Mouse (Mus musculus) kidney, postnatal 4 days (tissue): Measurements from ENCODE around the gene Slc1a2.

Experiments
- DNase-seq, 2 experiments: peaks; one replicate each; pipeline ENCODE4 v3.0.0; 2021; ENCODE audit warnings: mixed read lengths in 2 of 2

Slc1a2 gene

GRCm38 (mm10) chr2:102667981-102668380 lies 9.5 kb downstream of the Slc1a2 start:
- no peak for DNase-seq

GRCm38 (mm10) chr2:102669580-102669979 lies 11.1 kb downstream of the Slc1a2 start:
- DNase-seq: no peak

GRCm38 (mm10) chr2:102674582-102674981 lies 16.1 kb downstream of the Slc1a2 start:
- DNase-seq: no peak

GRCm38 (mm10) chr2:102675275-102675674 lies 16.8 kb downstream of the Slc1a2 start:
- peak; percentile 75 to 76 for DNase-seq

- no peak for DNase-seq
Observed at GRCm38 (mm10) chr2:102676716-102677312, 18.4 kb downstream of the Slc1a2 start.

- DNase-seq: no peak
Observed at GRCm38 (mm10) chr2:102677400-102677799, 18.9 kb downstream of the Slc1a2 start.

- DNase-seq: no peak
Observed at GRCm38 (mm10) chr2:102681351-102681750, 22.9 kb downstream of the Slc1a2 start.

- peak; percentile 67 to 70 for DNase-seq
Observed at GRCm38 (mm10) chr2:102682168-102682567, 23.7 kb downstream of the Slc1a2 start.

GRCm38 (mm10) chr2:102685371-102686107 lies 27.1 kb downstream of the Slc1a2 start:
- DNase-seq: no peak

- DNase-seq: no peak
Observed at GRCm38 (mm10) chr2:102686108-102686450, 27.6 kb downstream of the Slc1a2 start.

- DNase-seq: no peak
Observed at GRCm38 (mm10) chr2:102693556-102693955, 35.1 kb downstream of the Slc1a2 start.

- DNase-seq: no peak
Observed at GRCm38 (mm10) chr2:102694750-102695149, 36.3 kb downstream of the Slc1a2 start.

- no peak for DNase-seq
Observed at GRCm38 (mm10) chr2:102695541-102695940, 37.1 kb downstream of the Slc1a2 start.

- no peak for DNase-seq
Observed at GRCm38 (mm10) chr2:102697732-102698131, 39.3 kb downstream of the Slc1a2 start.

- DNase-seq: no peak
Observed at GRCm38 (mm10) chr2:102699921-102700320, 41.5 kb downstream of the Slc1a2 start.

GRCm38 (mm10) chr2:102700695-102701094 lies 42.2 kb downstream of the Slc1a2 start:
- no peak for DNase-seq

GRCm38 (mm10) chr2:102701382-102701781 lies 42.9 kb downstream of the Slc1a2 start:
- no peak for DNase-seq

GRCm38 (mm10) chr2:102703556-102703955 lies 45.1 kb downstream of the Slc1a2 start:
- no peak for DNase-seq

- no peak for DNase-seq
Observed at GRCm38 (mm10) chr2:102704781-102705180, 46.3 kb downstream of the Slc1a2 start.

GRCm38 (mm10) chr2:102711511-102711910 lies 53.1 kb downstream of the Slc1a2 start:
- DNase-seq: no peak

GRCm38 (mm10) chr2:102712049-102712448 lies 53.6 kb downstream of the Slc1a2 start:
- DNase-seq: no peak

GRCm38 (mm10) chr2:102712678-102713628 lies 54.5 kb downstream of the Slc1a2 start:
- DNase-seq: no peak

GRCm38 (mm10) chr2:102714320-102714719 lies 55.9 kb downstream of the Slc1a2 start:
- DNase-seq: no peak
